Mouse (Mus musculus): ENCODE measurements around the gene Pacrg. TPM values are rescaled to one million over a fixed set of nuclear protein-coding genes. Genes with fewer than 3 reads are reported as not detected.

Gene Pacrg
- polyA plus RNA-seq, 1 experiment from 2014 or later = 3.7 TPM

- Histone ChIP-seq H3K4me2 (no peak overlapping the region), H3K4me3 (ENCODE audit: low read depth, low read length) (no peak overlapping the region), H3K27me3 (ENCODE audit: control insufficient read depth, insufficient read depth, low read length) (no peaks in the 10 kb centered on the region), H3K36me3 (ENCODE audit: control insufficient read depth, insufficient read depth, low read length) (no peaks in the 10 kb centered on the region), H3K27ac (ENCODE audit: low read depth, low read length) (no peak overlapping the region), H3K9ac (ENCODE audit: low read length) (no peak overlapping the region), H3K9me3 (ENCODE audit: control insufficient read depth, low read length) (no peaks in the 10 kb centered on the region), H3K4me1 (ENCODE audit: control insufficient read depth, insufficient read depth, low read length) (no peaks in the 10 kb centered on the region)
- no peak for ATAC-seq (ENCODE audit: low FRiP score)
- no peak for DNase-seq (ENCODE audit: low spot score, missing footprints)
- WGBS = 87% methylated on average over 3 of the region's 3 CpGs
These were observed 373.0 kb downstream of the Pacrg start for GRCm38 (mm10) chr17:10467102-10467501.

GRCm38 (mm10) chr17:10465467-10465866, 374.6 kb downstream of the Pacrg start:
- H3K27me3 ChIP-seq (ENCODE audit: control insufficient read depth, insufficient read depth, low read length) = no peaks in the 10 kb centered on the region
- H3K36me3 ChIP-seq (ENCODE audit: control insufficient read depth, insufficient read depth, low read length) = no peaks in the 10 kb centered on the region
- ATAC-seq (ENCODE audit: low FRiP score) (no peak), DNase-seq (ENCODE audit: low spot score, missing footprints) (no peak)
- no peak overlapping the region for H3K4me3 ChIP-seq (ENCODE audit: low read depth, low read length)
- 83% methylated on average over 6 of the region's 6 CpGs for WGBS
- H3K4me2 ChIP-seq = no peak overlapping the region
- no peaks in the 10 kb centered on the region for H3K4me1 ChIP-seq (ENCODE audit: control insufficient read depth, insufficient read depth, low read length)
- no peaks in the 10 kb centered on the region for H3K9me3 ChIP-seq (ENCODE audit: control insufficient read depth, low read length)
- H3K9ac ChIP-seq (ENCODE audit: low read length) = no peak overlapping the region
- H3K27ac ChIP-seq (ENCODE audit: low read depth, low read length) = no peak overlapping the region

- Histone ChIP-seq H3K27ac (ENCODE audit: low read depth, low read length) (no peak overlapping the region), H3K4me2 (no peak overlapping the region), H3K9me3 (ENCODE audit: control insufficient read depth, low read length) (no peaks in the 10 kb centered on the region), H3K4me1 (ENCODE audit: control insufficient read depth, insufficient read depth, low read length) (no peaks in the 10 kb centered on the region), H3K27me3 (ENCODE audit: control insufficient read depth, insufficient read depth, low read length) (no peaks in the 10 kb centered on the region), H3K36me3 (ENCODE audit: control insufficient read depth, insufficient read depth, low read length) (no peaks in the 10 kb centered on the region), H3K4me3 (ENCODE audit: low read depth, low read length) (no peak overlapping the region), H3K9ac (ENCODE audit: low read length) (no peak overlapping the region)
- 76% methylated on average over 3 of the region's 3 CpGs for WGBS
- ATAC-seq (ENCODE audit: low FRiP score) (no peak), DNase-seq (ENCODE audit: low spot score, missing footprints) (no peak)
These were observed 375.4 kb downstream of the Pacrg start for GRCm38 (mm10) chr17:10464700-10465099.

GRCm38 (mm10) chr17:10463626-10464025, 376.5 kb downstream of the Pacrg start:
- H3K4me2 ChIP-seq = no peak overlapping the region
- H3K27ac ChIP-seq (ENCODE audit: low read depth, low read length) = no peak overlapping the region
- no peaks in the 10 kb centered on the region for H3K36me3 ChIP-seq (ENCODE audit: control insufficient read depth, insufficient read depth, low read length)
- ATAC-seq (ENCODE audit: low FRiP score) = no peak
- H3K27me3 ChIP-seq (ENCODE audit: control insufficient read depth, insufficient read depth, low read length) = no peaks in the 10 kb centered on the region
- H3K9me3 ChIP-seq (ENCODE audit: control insufficient read depth, low read length) = no peaks in the 10 kb centered on the region
- H3K4me3 ChIP-seq (ENCODE audit: low read depth, low read length) = no peak overlapping the region
- H3K4me1 ChIP-seq (ENCODE audit: control insufficient read depth, insufficient read depth, low read length) = no peaks in the 10 kb centered on the region
- H3K9ac ChIP-seq (ENCODE audit: low read length) = no peak overlapping the region
- 90% methylated on average over 3 of the region's 3 CpGs for WGBS
- DNase-seq (ENCODE audit: low spot score, missing footprints) = no peak

GRCm38 (mm10) chr17:10460916-10461315, 379.2 kb downstream of the Pacrg start:
- H3K9me3 ChIP-seq (ENCODE audit: control insufficient read depth, low read length) = no peaks in the 10 kb centered on the region
- H3K9ac ChIP-seq (ENCODE audit: low read length) = no peak overlapping the region
- no peaks in the 10 kb centered on the region for H3K27me3 ChIP-seq (ENCODE audit: control insufficient read depth, insufficient read depth, low read length)
- ATAC-seq (ENCODE audit: low FRiP score) (no peak), DNase-seq (ENCODE audit: low spot score, missing footprints) (no peak)
- H3K36me3 ChIP-seq (ENCODE audit: control insufficient read depth, insufficient read depth, low read length) = no peaks in the 10 kb centered on the region
- whole genome bisulfite sequencing = 94% methylated on average over 4 of the region's 4 CpGs
- H3K4me3 ChIP-seq (ENCODE audit: low read depth, low read length) = no peak overlapping the region
- no peaks in the 10 kb centered on the region for H3K4me1 ChIP-seq (ENCODE audit: control insufficient read depth, insufficient read depth, low read length)
- no peak overlapping the region for H3K27ac ChIP-seq (ENCODE audit: low read depth, low read length)
- no peak overlapping the region for H3K4me2 ChIP-seq

GRCm38 (mm10) chr17:10458743-10459142, 381.4 kb downstream of the Pacrg start:
- no peak overlapping the region for H3K4me3 ChIP-seq (ENCODE audit: low read depth, low read length)
- no peak for ATAC-seq (ENCODE audit: low FRiP score)
- DNase-seq (ENCODE audit: low spot score, missing footprints) = peak; percentile 62
- no peaks in the 10 kb centered on the region for H3K36me3 ChIP-seq (ENCODE audit: control insufficient read depth, insufficient read depth, low read length)
- no peak overlapping the region for H3K9ac ChIP-seq (ENCODE audit: low read length)
- no peaks in the 10 kb centered on the region for H3K27me3 ChIP-seq (ENCODE audit: control insufficient read depth, insufficient read depth, low read length)
- H3K4me2 ChIP-seq = no peak overlapping the region
- no peaks in the 10 kb centered on the region for H3K4me1 ChIP-seq (ENCODE audit: control insufficient read depth, insufficient read depth, low read length)
- H3K27ac ChIP-seq (ENCODE audit: low read depth, low read length) = no peak overlapping the region
- no peaks in the 10 kb centered on the region for H3K9me3 ChIP-seq (ENCODE audit: control insufficient read depth, low read length)

- Histone ChIP-seq H3K27ac (ENCODE audit: low read depth, low read length) (no peak overlapping the region), H3K9me3 (ENCODE audit: control insufficient read depth, low read length) (no peaks in the 10 kb centered on the region), H3K9ac (ENCODE audit: low read length) (no peak overlapping the region), H3K27me3 (ENCODE audit: control insufficient read depth, insufficient read depth, low read length) (no peaks in the 10 kb centered on the region), H3K4me3 (ENCODE audit: low read depth, low read length) (no peak overlapping the region), H3K36me3 (ENCODE audit: control insufficient read depth, insufficient read depth, low read length) (no peaks in the 10 kb centered on the region), H3K4me2 (no peak overlapping the region), H3K4me1 (ENCODE audit: control insufficient read depth, insufficient read depth, low read length) (peaks cover 5% of the 10 kb centered on the region)
- 90% methylated on average over 4 of the region's 4 CpGs for WGBS
- ATAC-seq (ENCODE audit: low FRiP score) = no peak
- DNase-seq (ENCODE audit: low spot score, missing footprints) = no peak
These were observed 383.7 kb downstream of the Pacrg start for GRCm38 (mm10) chr17:10456409-10456808.

- no peaks in the 10 kb centered on the region for H3K36me3 ChIP-seq (ENCODE audit: control insufficient read depth, insufficient read depth, low read length)
- H3K4me2 ChIP-seq = no peak overlapping the region
- peaks cover 10% of the 10 kb centered on the region for H3K4me1 ChIP-seq (ENCODE audit: control insufficient read depth, insufficient read depth, low read length)
- DNase-seq (ENCODE audit: low spot score, missing footprints) = no peak
- H3K27me3 ChIP-seq (ENCODE audit: control insufficient read depth, insufficient read depth, low read length) = no peaks in the 10 kb centered on the region
- no peaks in the 10 kb centered on the region for H3K9me3 ChIP-seq (ENCODE audit: control insufficient read depth, low read length)
- no peak overlapping the region for H3K9ac ChIP-seq (ENCODE audit: low read length)
- 90% methylated on average over 7 of the region's 7 CpGs for WGBS
- no peak overlapping the region for H3K27ac ChIP-seq (ENCODE audit: low read depth, low read length)
- ATAC-seq (ENCODE audit: low FRiP score) = no peak
- no peak overlapping the region for H3K4me3 ChIP-seq (ENCODE audit: low read depth, low read length)
These were observed 384.1 kb downstream of the Pacrg start for GRCm38 (mm10) chr17:10455961-10456360.

- ATAC-seq (ENCODE audit: low FRiP score) (no peak), DNase-seq (ENCODE audit: low spot score, missing footprints) (no peak)
- WGBS = 88% methylated on average over 8 of the region's 8 CpGs
- Histone ChIP-seq H3K4me1 (ENCODE audit: control insufficient read depth, insufficient read depth, low read length) (peaks cover 14% of the 10 kb centered on the region), H3K4me3 (ENCODE audit: low read depth, low read length) (no peak overlapping the region), H3K9ac (ENCODE audit: low read length) (no peak overlapping the region), H3K9me3 (ENCODE audit: control insufficient read depth, low read length) (no peaks in the 10 kb centered on the region), H3K36me3 (ENCODE audit: control insufficient read depth, insufficient read depth, low read length) (no peaks in the 10 kb centered on the region), H3K4me2 (no peak overlapping the region), H3K27ac (ENCODE audit: low read depth, low read length) (no peak overlapping the region), H3K27me3 (ENCODE audit: control insufficient read depth, insufficient read depth, low read length) (no peaks in the 10 kb centered on the region)
These were observed 385.7 kb downstream of the Pacrg start for GRCm38 (mm10) chr17:10454406-10454805.

GRCm38 (mm10) chr17:10452801-10453200, 387.3 kb downstream of the Pacrg start:
- WGBS = 84% methylated on average over 3 of the region's 3 CpGs
- Histone ChIP-seq H3K27me3 (ENCODE audit: control insufficient read depth, insufficient read depth, low read length) (no peaks in the 10 kb centered on the region), H3K36me3 (ENCODE audit: control insufficient read depth, insufficient read depth, low read length) (no peaks in the 10 kb centered on the region), H3K4me1 (ENCODE audit: control insufficient read depth, insufficient read depth, low read length) (peaks cover 14% of the 10 kb centered on the region), H3K9ac (ENCODE audit: low read length) (no peak overlapping the region), H3K4me2 (no peak overlapping the region), H3K9me3 (ENCODE audit: control insufficient read depth, low read length) (no peaks in the 10 kb centered on the region), H3K4me3 (ENCODE audit: low read depth, low read length) (no peak overlapping the region), H3K27ac (ENCODE audit: low read depth, low read length) (no peak overlapping the region)
- ATAC-seq (ENCODE audit: low FRiP score) (no peak), DNase-seq (ENCODE audit: low spot score, missing footprints) (no peak)
